Mouse (Mus musculus) adrenal gland, adult 18-20 months (tissue): ENCODE measurements around the gene Cux1. TPM values are rescaled to one million over a fixed set of nuclear protein-coding genes. Genes with fewer than 3 reads are reported as not detected.

ENCODE experiments used
- DNase-seq, 2 experiments: peaks; one replicate each; pipeline ENCODE4 v3.0.0; 2021 to 2022; ENCODE audit warnings: low spot score in 2 of 2
- total RNA-seq, 2 experiments: library from RNA; stranded (reverse); gene quantifications; 1 replicate in 1 of 2; 2 replicates in 1 of 2; pipeline ENCODE4 v1.2.3; 2021

Cux1 gene
- total RNA-seq, 2 experiments from 2014 or later: 92.3 to 95.1 TPM

DNA sequence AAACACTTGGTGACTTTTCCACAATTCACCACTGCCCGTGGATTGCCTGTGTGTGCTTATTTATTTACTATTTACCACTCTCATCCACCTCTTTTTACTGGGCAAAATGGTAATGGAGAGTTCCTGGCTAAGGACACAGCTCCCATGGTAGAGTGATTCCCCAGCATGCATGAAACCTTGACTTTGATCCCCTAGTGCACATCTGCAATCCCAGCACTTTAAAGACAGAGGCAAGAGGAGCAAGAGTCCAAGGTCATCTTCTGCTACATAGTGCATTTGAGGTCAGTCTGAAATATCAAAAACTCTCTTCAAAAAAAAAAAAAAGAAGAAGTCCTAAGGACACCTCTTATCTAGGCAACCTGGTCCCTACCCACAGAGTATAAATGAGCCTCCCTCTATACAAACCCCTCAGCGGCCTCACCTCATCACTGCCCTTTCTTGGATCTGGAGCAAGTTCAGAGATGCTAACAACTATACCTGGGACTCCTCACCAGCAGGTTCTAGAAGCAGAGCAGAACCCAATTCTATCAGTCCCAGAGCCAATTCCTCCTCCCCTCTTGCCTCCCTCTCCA lies 55.1 kb downstream of the Cux1 start:
- DNase-seq: no peak

GRCm38 (mm10) chr5:136511378-136511777 lies 55.9 kb downstream of the Cux1 start:
- DNase-seq: no peak

DNA sequence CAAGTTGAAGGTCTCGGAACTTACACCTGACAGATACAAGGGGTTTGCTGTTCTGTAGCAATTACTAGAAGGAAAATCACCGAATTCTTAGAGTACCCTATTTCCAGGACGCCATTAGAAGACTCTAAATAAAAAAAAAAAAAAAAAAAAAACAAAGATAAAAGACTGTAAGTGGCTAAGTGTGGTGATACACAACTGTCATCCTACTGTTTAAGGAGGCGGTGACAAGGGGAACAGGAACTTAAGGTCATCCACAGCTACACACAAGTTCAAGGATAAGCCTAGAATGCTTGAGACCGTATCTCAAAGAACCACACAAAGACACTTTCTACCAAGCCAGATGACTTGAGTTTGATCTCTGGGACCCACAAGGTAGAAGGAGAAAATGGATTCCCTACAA lies 56.7 kb downstream of the Cux1 start:
- DNase-seq: no peak

- DNase-seq: no peak
These were observed 59.7 kb downstream of the Cux1 start for GRCm38 (mm10) chr5:136507629-136508028.

DNA sequence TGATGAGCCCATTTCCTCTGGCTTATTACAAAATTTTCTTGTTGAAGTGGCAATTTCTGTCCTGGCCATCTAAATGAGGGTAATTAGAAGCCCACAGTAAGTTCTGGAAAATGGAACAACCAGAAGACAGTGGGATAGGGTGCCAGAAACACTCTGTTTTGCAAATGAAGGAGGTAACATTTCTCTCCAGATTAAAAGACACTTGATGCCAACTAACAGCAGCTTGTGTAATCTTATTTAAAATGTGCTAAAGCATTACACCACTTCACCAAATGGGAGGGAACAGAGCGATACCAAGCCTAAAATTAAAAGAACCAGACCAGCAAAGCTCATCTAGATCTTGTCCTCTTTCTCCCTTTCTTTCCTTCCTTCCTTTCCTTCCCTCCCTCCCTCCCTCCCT lies 61.0 kb downstream of the Cux1 start:
- no peak for DNase-seq

DNA sequence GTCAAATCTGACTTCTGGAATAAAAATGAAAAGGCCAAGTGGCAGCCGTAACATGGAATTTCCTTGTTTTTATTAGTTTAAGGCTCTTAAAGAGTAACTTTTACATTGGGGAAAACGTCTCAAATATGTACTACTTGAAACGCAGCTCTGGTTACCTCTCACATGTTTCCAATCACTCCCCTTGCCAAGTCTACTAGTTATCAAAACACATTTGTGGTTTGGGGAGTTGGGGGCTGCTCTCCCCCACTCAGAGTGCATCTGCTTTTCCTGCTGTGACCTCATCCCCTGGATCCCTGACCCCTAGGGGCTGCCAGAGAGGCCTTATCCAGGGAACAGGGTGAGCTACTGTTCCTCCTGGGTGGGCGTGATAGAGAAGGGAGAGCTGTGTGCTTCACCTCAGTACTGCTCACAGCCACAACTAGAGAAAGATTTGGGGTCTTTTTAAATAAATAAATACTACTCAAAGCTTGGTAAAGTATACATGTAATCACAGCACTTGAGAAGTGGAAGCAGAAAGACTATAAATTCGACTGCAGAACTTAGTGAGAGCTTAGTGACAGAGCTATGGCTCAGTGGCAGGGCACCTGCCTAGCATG lies 64.7 kb downstream of the Cux1 start:
- DNase-seq: no peak

- DNase-seq: no peak
These were observed 66.9 kb downstream of the Cux1 start for GRCm38 (mm10) chr5:136500307-136500871.

GRCm38 (mm10) chr5:136499316-136499715 lies 68.0 kb downstream of the Cux1 start:
- no peak for DNase-seq

GRCm38 (mm10) chr5:136498741-136499140 lies 68.5 kb downstream of the Cux1 start:
- DNase-seq: no peak

DNA sequence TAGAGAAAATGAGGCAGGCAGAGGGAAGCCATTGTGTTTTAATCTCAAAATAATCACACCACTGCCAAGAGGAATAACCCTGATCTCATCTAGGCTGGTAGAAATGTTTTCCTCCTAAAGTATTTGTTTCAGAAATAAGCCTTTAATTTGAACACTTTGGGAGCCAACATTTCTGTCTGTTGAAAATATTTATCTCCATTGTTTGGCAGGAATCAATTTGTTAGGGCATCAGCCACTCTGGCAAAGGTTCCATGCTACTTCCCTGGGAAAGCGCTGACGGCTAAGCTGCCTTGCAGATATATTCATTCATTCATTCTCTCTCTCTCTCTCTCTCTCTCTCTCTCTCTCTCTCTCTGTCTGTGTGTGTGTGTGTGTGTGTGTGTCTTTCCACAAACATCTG lies 70.0 kb downstream of the Cux1 start:
- no peak for DNase-seq

DNA sequence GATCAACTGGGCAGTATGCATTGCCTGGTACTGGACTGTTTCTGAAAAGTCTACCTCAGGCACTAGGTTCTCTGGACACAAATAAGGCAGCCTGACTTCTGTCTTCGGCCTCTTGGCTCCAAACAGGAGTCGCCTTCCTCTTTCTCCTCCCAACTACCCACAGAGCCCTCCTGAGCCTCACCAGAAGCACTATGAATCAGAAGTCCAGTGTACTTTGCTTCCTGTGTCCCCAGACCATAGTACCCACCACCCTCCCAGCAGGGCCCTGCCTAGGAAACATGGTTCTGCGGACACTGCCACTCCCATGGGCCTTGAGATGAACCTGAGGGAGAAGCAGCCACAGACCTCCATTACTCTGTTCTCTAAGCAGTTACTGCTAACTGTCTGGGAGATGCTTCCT lies 71.7 kb downstream of the Cux1 start:
- no peak for DNase-seq

GRCm38 (mm10) chr5:136494927-136495326 lies 72.4 kb downstream of the Cux1 start:
- DNase-seq: no peak

DNA sequence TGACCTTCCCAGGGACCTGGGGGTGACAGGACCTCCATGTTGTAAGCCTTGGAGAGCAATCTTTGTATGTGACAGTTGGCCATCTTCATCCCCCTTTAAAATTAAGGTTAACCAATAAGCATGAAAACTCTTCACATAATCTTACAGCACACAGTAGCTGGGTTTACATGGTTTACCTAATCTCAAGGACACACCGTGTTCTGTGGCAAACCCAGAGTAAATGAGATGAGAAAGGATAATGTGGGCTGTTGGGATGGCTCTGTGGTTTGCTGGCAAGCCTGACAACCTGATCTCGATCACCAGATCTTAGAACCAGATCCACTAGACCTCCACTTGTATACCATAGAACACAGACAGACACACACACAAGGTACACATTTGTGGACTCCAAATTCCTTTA lies 73.0 kb downstream of the Cux1 start:
- no peak for DNase-seq

GRCm38 (mm10) chr5:136489450-136489849 lies 77.8 kb downstream of the Cux1 start:
- no peak for DNase-seq

GRCm38 (mm10) chr5:136488721-136489120 lies 78.6 kb downstream of the Cux1 start:
- DNase-seq: no peak

DNA sequence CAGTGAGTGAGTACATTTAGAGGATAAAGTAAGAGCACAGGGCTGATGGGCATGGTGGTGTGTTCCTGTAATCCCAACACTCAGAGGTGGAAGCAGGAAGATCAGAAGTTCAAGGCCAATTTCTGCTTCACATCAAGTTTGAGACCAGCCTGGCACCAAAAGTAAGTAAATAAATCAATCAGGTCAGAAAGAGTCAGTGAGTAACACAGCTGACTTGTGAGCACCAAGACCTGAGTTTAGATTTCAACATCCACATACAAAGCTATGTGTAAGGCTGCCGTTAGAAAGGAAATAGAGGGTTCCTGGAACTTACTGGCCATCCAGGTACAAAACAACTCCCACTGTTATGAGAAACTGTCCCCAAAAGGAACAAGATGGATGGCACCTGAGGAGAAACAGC lies 79.1 kb downstream of the Cux1 start:
- no peak for DNase-seq

DNA sequence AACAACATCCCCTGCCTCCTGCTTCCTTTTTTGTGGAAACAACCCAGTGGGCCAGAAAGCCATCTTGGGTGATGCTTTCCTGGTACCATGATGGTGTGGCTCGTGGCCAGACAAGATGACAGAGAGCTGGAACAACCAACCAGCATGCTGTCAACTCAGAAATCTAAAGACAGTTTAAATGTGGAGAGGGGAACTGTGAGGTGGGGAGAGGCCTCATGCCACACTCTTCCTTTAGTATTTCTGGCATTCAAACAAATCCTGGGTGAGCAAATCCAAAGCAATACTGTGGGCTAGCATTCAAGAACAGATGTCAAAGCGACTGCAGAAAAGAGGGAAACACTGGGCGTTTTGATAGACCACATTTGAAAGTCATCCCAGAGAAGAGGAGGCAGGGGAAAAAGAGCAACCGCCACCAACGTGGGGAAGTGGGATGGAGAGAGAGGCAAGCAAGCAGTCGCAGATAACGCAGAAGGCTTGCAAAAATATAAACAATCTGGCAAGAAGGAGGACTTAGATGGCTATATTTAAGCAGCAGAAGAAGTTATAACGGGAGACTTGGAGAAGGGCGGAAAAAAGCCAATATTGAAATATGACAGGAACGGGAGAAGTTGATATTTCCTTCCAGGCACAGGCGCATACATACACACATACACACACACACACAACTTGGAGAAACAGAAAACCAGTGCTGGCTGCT lies 79.7 kb downstream of the Cux1 start:
- no peak for DNase-seq

DNA sequence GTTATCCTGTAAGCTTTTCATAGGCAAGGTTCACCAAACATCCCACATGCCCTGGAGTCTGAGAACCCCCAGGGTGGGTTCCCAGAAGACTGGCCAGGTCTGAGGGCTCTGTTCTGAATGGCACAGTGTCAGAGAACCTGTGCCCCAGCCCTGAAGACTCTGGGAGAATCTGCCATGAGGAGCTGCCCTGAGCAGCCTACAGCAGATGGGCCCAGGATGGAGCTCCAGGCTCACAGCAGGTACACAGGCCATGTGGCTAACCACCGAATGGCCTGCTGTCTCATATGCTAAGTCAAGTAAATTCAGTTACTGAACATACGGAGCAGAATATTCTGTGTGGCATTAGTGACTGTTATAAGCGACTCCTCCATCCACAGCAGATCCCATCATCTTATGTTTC lies 80.9 kb downstream of the Cux1 start:
- no peak for DNase-seq

- no peak for DNase-seq
These were observed 81.9 kb downstream of the Cux1 start for GRCm38 (mm10) chr5:136485397-136485796.

- no peak for DNase-seq
These were observed 84.9 kb downstream of the Cux1 start for GRCm38 (mm10) chr5:136482434-136482833.

- peak in 1 of 2 experiments; percentile 30 for DNase-seq
These were observed 86.7 kb downstream of the Cux1 start for GRCm38 (mm10) chr5:136480541-136480940.

- DNase-seq: no peak
These were observed 87.5 kb downstream of the Cux1 start for GRCm38 (mm10) chr5:136479801-136480200.
